Mouse (Mus musculus): Measurements from ENCODE around the gene Lhx1. TPM values are rescaled to one million over a fixed set of nuclear protein-coding genes. Genes with fewer than 3 reads are reported as not detected.

The Lhx1 gene
- total and polyA plus RNA-seq, 2 experiments from 2014 or later: 5.3 to 7.9 TPM

DNA sequence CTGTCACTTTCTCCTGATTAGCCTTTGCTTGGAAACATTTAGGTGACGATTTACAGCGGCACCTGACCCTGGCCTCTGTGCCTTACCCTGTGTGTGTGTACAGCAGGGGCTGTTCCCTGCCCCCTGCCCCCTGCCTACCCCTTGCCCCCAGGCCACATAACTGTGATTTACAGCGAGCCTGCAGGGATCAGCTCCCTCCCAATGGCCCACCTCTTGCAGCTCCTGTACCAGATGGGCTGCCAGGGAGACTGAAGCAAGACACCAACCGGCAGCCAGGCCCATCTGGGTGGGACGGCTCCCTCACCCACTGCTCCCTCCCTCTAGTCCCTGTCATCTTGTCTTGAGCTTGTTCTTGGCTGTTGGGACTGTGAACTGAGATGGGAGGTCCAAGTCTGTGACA lies 43.1 kb upstream of the Lhx1 start:
- H3K9me3 ChIP-seq (ENCODE audit: low read length): no peaks in the 10 kb centered on the region
- peak; percentile 53 for DNase-seq

DNA sequence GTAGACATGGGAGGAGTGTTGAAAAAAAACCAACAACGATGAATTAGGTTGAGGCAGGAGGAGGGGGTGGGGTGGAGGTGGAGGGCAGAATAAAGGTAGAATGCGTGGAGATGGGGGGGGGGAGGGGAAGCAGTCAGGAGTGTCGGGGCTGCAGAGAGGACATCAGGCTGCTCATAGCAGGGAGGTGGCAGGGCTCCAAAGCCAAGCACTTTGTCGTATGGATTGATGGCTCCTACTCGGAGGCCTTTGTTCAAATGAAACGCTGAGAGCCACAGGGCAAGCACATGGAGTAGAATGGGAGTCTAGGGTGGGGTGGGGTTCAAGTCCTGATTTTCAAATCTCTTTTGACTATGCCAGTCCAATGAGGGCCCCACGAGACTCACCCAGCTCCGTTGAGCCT lies 41.4 kb upstream of the Lhx1 start:
- H3K4me1 ChIP-seq (ENCODE audit: insufficient read depth): peaks cover 5% of the 10 kb centered on the region; the same call in 1 of the 2 replicates
- DNase-seq (no peak), ATAC-seq (no peak)
- WGBS: 36% methylated on average over 8 of the region's 8 CpGs
- no peaks in the 10 kb centered on the region for H3K36me3 ChIP-seq (ENCODE audit: insufficient read depth)
- no peak overlapping the region for H3K4me2 ChIP-seq (ENCODE audit: low read depth)
- no peak overlapping the region for H3K27ac ChIP-seq (ENCODE audit: low read depth, low read length)
- H3K4me3 ChIP-seq (ENCODE audit: low read depth, low read length): no peak overlapping the region
- no peaks in the 10 kb centered on the region for H3K9me3 ChIP-seq (ENCODE audit: low read length)
- no peak overlapping the region for H3K9ac ChIP-seq
- H3K27me3 ChIP-seq (ENCODE audit: insufficient read depth, low read length): no peaks in the 10 kb centered on the region
- no peak for TF ChIP-seq CTCF (IDR thresholded peaks at IDR 0.05; ENCODE audit: low read depth)

More for the DNA sequence above, 43.1 kb upstream of the Lhx1 start:
- no peak overlapping the region for H3K4me2 ChIP-seq (ENCODE audit: low read depth)
- no peak overlapping the region for H3K27ac ChIP-seq (ENCODE audit: low read depth, low read length)
- 47% methylated on average over 5 of the region's 5 CpGs for WGBS
- no peak for TF ChIP-seq CTCF (IDR thresholded peaks at IDR 0.05; ENCODE audit: low read depth)
- H3K4me1 ChIP-seq (ENCODE audit: insufficient read depth): peaks cover 5% of the 10 kb centered on the region; the same call in 1 of the 2 replicates
- peak; percentile 76 for ATAC-seq
- H3K4me3 ChIP-seq (ENCODE audit: low read depth, low read length): no peak overlapping the region
- H3K9ac ChIP-seq: no peak overlapping the region
- no peaks in the 10 kb centered on the region for H3K36me3 ChIP-seq (ENCODE audit: insufficient read depth)
- no peaks in the 10 kb centered on the region for H3K27me3 ChIP-seq (ENCODE audit: insufficient read depth, low read length)

- 74% methylated on average over 3 of the region's 3 CpGs for WGBS
- H3K9me3 ChIP-seq (ENCODE audit: low read length): no peaks in the 10 kb centered on the region
- no peak for TF ChIP-seq CTCF (IDR thresholded peaks at IDR 0.05; ENCODE audit: low read depth)
- peaks cover under 1% of the 10 kb centered on the region; the same call in 1 of the 2 replicates for H3K4me1 ChIP-seq (ENCODE audit: insufficient read depth)
- H3K9ac ChIP-seq: no peak overlapping the region
- no peak overlapping the region for H3K4me3 ChIP-seq (ENCODE audit: low read depth, low read length)
- H3K36me3 ChIP-seq (ENCODE audit: insufficient read depth): no peaks in the 10 kb centered on the region
- DNase-seq (no peak), ATAC-seq (no peak)
- H3K27me3 ChIP-seq (ENCODE audit: insufficient read depth, low read length): no peaks in the 10 kb centered on the region
- no peak overlapping the region for H3K27ac ChIP-seq (ENCODE audit: low read depth, low read length)
- no peak overlapping the region for H3K4me2 ChIP-seq (ENCODE audit: low read depth)
Measured at GRCm38 (mm10) chr11:84565224-84565623, 39.9 kb upstream of the Lhx1 start.

DNA sequence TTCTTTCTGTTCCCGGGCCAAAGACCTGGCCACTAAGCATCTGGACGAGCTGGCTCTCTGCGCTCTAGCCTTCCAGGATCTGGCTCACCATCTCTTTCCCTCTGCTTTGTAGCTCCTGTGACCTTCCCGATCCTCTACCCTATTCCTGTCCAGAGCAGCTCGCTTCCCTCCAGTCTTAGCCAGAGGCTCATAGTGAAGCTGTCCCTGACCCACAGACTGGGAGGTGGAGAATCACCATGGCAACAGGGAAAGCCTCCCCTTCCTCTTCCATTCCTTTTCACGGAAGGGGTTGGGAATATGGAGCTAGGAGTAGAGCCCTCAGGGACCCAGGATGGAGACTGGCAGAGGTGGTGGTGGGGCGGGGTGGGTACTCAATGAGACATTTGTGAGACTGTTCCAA lies 38.0 kb upstream of the Lhx1 start:
- Histone ChIP-seq H3K4me2 (ENCODE audit: low read depth) (no peak overlapping the region), H3K9me3 (ENCODE audit: low read length) (no peaks in the 10 kb centered on the region), H3K4me3 (ENCODE audit: low read depth, low read length) (no peak overlapping the region), H3K27me3 (ENCODE audit: insufficient read depth, low read length) (no peaks in the 10 kb centered on the region), H3K4me1 (ENCODE audit: insufficient read depth) (no peaks in the 10 kb centered on the region), H3K9ac (no peak overlapping the region), H3K27ac (ENCODE audit: low read depth, low read length) (no peak overlapping the region), H3K36me3 (ENCODE audit: insufficient read depth) (no peaks in the 10 kb centered on the region)
- no peak for TF ChIP-seq CTCF (IDR thresholded peaks at IDR 0.05; ENCODE audit: low read depth)
- ATAC-seq: peak; percentile 66
- 29% methylated on average over 7 of the region's 7 CpGs for WGBS
- DNase-seq: no peak

DNA sequence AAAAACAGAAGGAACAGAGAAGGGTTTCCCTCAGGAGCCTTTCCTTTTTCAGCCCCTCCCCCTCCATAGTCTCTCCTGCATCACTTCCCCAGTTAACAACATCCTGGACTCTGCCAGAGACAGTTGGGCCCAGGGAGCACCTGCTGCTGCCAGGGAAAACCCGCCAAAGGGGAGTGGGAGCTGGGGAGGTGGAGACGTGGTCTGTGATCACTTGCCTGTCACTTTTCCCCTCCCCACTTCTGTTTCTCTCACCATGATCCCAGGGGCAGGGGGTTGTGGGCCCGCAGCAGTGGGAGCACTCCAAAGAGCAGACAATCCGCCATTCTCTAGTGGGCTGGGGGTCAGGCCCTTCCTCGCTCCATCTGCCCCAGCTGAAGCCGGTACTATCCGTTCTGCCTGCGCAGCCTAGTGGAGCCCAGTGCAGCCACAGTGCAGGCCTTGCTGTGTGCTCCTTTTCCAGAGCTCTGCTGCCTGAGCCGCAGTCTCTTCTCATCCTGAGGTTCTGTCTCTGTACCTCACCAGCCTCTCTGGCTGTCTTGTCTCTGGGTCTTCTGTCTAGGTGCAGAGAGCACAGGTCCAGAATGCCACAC lies 37.5 kb upstream of the Lhx1 start:
- DNase-seq (no peak), ATAC-seq (peak; percentile 54; the same call in 1 of the 2 replicates)
- no peak overlapping the region for H3K4me3 ChIP-seq (ENCODE audit: low read depth, low read length)
- no peak overlapping the region for H3K4me2 ChIP-seq (ENCODE audit: low read depth)
- H3K27ac ChIP-seq (ENCODE audit: low read depth, low read length): no peak overlapping the region
- TF ChIP-seq CTCF (IDR thresholded peaks at IDR 0.05; ENCODE audit: low read depth): 0 out of 2 replicates have a peak, but pooled peaks have one; percentile 7
- no peak overlapping the region for H3K9ac ChIP-seq
- no peaks in the 10 kb centered on the region for H3K27me3 ChIP-seq (ENCODE audit: insufficient read depth, low read length)
- 18% methylated on average over 9 of the region's 9 CpGs for WGBS
- no peaks in the 10 kb centered on the region for H3K36me3 ChIP-seq (ENCODE audit: insufficient read depth)
- no peaks in the 10 kb centered on the region for H3K9me3 ChIP-seq (ENCODE audit: low read length)
- H3K4me1 ChIP-seq (ENCODE audit: insufficient read depth): no peaks in the 10 kb centered on the region

- 61% methylated on average over 5 of the region's 5 CpGs for WGBS
- Histone ChIP-seq H3K4me1 (ENCODE audit: insufficient read depth) (no peaks in the 10 kb centered on the region), H3K27me3 (ENCODE audit: insufficient read depth, low read length) (no peaks in the 10 kb centered on the region), H3K4me3 (ENCODE audit: low read depth, low read length) (no peak overlapping the region), H3K4me2 (ENCODE audit: low read depth) (no peak overlapping the region), H3K9me3 (ENCODE audit: low read length) (no peaks in the 10 kb centered on the region), H3K36me3 (ENCODE audit: insufficient read depth) (no peaks in the 10 kb centered on the region), H3K9ac (no peak overlapping the region), H3K27ac (ENCODE audit: low read depth, low read length) (no peak overlapping the region)
- ATAC-seq (no peak), DNase-seq (no peak)
- no peak for TF ChIP-seq CTCF (IDR thresholded peaks at IDR 0.05; ENCODE audit: low read depth)
Measured at GRCm38 (mm10) chr11:84561546-84561945, 36.2 kb upstream of the Lhx1 start.

- 55% methylated on average over 14 of the region's 14 CpGs for WGBS
- H3K9ac ChIP-seq: no peak overlapping the region
Measured at GRCm38 (mm10) chr11:84553821-84554450, 28.6 kb upstream of the Lhx1 start.

More at GRCm38 (mm10) chr11:84553821-84554450, 28.6 kb upstream of the Lhx1 start:
- Histone ChIP-seq H3K27ac (ENCODE audit: low read depth, low read length) (no peak overlapping the region), H3K36me3 (ENCODE audit: insufficient read depth) (no peaks in the 10 kb centered on the region), H3K4me3 (ENCODE audit: low read depth, low read length) (no peak overlapping the region), H3K4me1 (ENCODE audit: insufficient read depth) (no peaks in the 10 kb centered on the region), H3K4me2 (ENCODE audit: low read depth) (no peak overlapping the region), H3K27me3 (ENCODE audit: insufficient read depth, low read length) (peaks cover 14% of the 10 kb centered on the region; the same call in 1 of the 2 replicates), H3K9me3 (ENCODE audit: low read length) (no peaks in the 10 kb centered on the region)
- TF ChIP-seq CTCF (IDR thresholded peaks at IDR 0.05; ENCODE audit: low read depth): no peak
- ATAC-seq (peak; percentile 29; the same call in 1 of the 2 replicates), DNase-seq (no peak)

Measured in forebrain, postnatal 0 days (tissue).